Mouse (Mus musculus): ENCODE measurements around the gene Sertad3. TPM values are rescaled to one million over a fixed set of nuclear protein-coding genes. Genes with fewer than 3 reads are reported as not detected.

Sertad3 gene
- total RNA-seq (2021): 10 to 100 TPM; 13.5 to 15.6 TPM
- long read RNA-seq, experiment 1, transcript Sertad3-201 (2 exons, 1,329 nt): major isoform, 28 of 39 reads
- long read RNA-seq, experiment 1, partial matches to known transcripts: 9 of 39 reads
- long read RNA-seq, experiment 1, other reads (novel, unspliced or antisense): 2 of 39 reads
- long read RNA-seq, experiment 2, transcript Sertad3-201 (2 exons, 1,329 nt): major isoform, 11 of 15 reads
- long read RNA-seq, experiment 2, partial matches to known transcripts: 0 of 15 reads
- long read RNA-seq, experiment 2, other reads (novel, unspliced or antisense): 4 of 15 reads

DNA sequence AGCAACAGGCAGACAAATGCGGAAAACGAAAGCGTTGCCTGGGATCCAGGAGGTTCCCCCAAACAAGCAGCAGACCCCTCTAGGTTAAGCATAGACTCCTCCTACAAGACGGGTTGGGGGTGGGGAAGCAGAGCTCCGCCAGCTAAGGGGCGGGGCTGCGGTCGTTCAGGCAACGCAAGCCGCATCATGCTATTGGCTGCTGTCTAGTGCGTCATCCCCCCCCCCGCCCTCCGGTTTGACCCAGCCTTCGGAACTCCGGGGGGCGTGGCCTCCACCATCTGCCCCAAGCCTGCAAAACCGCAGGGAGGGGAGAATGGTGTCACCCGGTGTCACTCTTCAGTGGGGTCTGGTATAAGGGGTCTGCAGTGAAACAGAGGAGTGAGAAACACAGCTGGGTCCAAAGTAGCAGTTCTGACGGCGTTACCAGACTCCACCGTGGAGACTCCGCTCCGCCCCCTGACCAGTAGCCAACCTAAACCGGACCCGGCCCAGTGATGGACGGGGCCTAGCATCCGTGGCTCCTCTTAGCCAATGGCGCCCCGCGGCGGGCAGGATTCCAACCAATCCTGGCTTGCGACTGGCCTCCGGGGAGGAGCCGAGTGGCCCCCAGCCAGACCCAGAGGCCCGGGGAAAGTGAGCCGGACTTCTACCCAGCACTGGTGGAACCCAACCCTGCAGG lies at the start of gene Sertad3:
Gene Sertad3 (plus strand): TSS at position 613 of the 679 bp plus-strand sequence.
- peak; percentile 100 for DNase-seq

DNA sequence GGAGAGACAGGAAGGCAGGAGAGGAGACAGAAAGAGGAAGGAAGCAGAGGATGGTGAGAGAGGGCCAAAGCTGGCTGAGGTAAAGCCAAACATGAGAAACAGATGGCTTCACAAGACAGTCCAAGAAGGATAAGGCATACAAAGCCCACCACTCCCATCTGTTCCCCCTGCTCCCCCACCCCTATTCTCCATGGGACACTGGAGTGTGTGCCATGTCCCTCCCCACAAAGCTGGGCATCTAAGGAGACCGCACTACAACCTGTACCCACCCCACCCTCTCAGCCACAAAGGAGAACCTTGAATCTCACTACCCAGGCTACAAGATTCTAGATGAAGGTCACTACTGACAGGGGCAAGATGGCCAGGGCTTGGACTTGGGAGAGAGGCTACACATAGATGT lies 46.2 kb upstream of the Sertad3 start:
- no peak for DNase-seq

DNA sequence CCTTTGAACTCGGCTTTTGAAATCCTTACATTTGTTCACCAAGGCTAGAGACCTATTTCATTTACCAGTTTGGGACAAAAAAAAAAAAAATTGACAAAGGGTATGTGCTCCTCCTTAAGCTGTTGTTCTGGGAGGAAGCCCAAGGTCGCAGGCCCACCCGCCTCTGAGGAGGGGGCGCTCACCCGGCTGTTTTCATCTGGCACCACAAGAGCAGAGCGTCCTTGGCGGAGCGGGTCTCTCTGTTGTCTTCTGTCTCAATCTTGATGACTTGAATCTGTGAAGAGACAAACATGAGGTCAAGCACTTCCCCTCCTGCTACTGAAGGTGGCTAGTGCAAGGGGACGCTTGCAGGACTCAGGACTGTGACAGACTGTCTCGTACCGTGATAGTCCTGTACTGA lies 45.6 kb upstream of the Sertad3 start:
- no peak for DNase-seq

DNA sequence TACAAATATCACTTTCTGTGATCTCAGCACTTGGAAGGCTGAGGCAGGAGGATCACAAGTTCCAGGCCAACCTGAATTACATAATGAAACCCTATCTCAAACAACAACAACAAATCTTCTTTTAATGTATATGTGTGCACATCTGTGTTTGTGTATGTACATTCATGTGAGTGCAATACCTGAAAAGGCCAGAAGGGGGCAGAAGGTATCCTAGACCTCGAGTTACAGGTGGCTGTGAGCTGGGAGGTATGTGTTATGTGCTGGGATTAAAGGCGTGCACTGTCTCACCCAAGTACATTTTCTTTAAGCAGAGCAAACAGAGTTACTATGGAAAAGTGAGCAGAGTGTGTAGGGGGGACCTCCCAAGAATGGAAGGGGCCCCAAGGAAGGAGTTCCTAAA lies 44.4 kb upstream of the Sertad3 start:
- DNase-seq: no peak

DNA sequence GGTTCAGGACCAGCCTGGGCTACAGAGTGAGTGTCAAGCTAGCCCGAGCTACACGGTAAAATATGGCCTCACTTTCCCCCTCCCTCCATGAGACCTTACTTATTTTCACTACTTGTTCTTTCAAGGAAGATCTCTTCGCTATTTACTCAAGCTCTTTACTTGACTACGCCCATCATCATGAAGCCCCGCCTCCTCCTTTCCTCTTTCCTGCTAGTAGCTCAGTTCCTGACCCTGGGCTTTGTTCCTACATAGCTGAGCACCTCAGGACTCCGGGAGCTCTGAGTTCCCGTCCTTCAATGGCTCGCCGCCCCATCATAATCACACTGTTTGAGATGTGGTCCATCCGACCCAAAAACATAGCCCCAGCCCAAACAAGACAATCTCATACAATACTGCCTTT lies 40.2 kb upstream of the Sertad3 start:
- DNase-seq: no peak

DNA sequence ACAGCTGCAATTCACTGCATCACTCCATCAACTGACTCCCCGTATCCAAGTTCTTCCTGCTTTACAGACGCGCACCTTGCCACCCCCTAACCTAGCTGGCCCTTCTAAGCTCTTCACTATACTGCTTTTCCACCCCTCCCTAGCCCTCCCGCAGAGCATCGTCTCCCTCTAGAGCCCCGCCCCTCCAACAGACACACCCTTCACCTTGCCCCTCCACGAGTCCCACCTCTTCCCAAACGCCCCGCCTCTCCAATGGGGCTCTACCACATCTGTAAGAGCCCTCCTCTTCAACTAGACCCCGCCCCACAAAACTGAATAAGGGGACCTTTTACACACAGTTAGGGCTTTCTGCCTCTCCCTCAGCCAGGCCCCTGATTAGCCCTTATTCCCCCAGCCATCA lies 39.8 kb upstream of the Sertad3 start:
- DNase-seq: no peak

DNA sequence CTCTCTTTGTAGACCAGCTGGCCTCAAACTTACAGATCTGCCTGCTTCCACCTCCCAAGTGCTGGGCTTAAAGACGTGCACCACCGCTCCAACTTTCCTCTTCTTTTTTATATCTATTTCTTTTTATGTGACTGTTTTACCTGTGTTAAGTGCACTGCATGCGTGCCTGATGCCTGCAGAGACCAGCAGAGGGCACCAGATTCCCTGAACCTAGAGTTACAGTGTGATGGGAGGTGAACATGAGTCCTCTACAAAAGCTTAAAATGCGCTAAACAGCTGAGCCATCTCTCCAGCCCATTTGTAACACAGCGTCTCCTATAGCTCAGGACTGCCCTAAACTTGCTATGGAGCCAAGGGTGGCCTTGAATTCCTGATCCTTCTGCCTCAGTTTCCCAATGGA lies 36.0 kb upstream of the Sertad3 start:
- peak; percentile 29 for DNase-seq

DNA sequence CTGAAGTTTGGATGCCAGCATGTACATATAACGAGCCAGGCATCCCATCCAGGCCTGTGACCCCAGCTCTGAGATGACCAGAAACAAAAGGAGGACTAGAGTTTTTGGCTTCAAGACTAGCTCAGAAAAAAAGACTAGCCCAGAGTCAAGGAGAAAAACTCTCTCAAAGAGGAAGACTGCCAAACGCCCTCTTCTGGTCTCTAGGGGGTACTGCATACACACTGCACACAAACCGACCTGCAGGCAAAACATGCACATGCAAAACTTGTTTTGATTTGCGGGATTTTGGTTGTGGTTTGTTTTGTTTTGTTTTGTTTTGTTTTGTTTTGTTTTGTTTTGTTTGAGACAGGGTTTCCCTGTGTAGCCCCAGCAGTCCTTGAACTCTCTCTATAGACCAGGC lies 33.6 kb upstream of the Sertad3 start:
- DNase-seq: no peak

DNA sequence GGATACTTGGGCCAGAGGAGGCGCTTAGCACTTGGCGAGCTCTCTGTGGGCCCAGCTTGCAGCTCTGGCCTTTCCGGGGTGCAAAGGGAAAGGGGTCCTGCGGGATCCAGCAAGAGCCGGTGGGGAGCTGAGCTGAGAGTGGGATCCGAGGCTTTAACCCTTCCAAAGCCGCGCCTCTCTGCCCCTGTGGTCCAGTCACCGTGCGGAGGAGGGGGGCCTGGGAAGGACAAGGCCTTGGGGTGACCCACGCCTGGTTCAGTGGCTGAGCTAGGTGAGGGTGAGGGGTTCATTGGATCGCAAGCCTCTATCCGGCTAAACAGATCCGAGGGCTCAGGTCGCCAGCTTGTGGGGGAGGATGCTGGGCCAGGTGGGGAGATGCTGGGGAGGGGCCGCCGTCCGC lies 27.5 kb upstream of the Sertad3 start:
- DNase-seq: no peak

DNA sequence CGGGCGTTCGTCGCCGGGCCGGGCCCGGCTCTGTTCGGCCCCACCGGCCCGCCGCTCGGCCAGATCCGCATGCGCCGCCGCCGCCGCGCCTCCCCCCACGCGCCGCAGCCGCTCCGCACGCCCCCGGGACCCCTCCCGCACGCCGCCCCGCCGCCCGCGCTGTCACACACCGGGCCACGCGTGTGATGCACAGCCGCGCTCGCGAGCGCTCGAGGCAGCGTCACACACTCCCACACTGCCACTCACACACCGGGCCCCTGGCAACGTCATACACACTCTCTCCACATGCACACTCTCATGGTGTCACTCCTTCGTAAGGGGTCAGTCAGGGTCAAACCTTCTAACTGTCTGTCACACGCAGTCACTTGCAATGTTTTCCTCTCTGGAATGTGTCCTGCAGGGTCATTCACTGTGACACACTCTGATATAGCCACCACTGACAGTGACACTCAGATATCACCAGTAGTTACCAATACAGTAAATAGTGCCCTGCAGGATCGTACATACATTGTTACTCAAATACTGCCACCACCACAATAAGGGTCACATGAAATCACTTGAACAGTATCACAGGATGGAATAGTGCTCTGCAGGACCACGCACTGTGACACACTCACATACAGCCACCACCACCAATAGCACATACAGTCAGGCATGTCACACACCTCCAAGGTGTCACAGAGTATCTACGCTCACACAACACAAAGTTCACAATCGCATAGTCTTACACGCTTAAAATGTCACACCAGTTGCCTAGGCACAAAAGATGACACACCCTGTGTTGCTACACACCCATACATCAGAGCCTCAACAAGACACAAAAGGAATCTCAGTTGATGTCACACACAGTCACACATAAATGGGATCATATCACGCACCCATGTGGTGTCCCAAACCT lies 26.8 kb upstream of the Sertad3 start:
- peak; percentile 34 for DNase-seq

DNA sequence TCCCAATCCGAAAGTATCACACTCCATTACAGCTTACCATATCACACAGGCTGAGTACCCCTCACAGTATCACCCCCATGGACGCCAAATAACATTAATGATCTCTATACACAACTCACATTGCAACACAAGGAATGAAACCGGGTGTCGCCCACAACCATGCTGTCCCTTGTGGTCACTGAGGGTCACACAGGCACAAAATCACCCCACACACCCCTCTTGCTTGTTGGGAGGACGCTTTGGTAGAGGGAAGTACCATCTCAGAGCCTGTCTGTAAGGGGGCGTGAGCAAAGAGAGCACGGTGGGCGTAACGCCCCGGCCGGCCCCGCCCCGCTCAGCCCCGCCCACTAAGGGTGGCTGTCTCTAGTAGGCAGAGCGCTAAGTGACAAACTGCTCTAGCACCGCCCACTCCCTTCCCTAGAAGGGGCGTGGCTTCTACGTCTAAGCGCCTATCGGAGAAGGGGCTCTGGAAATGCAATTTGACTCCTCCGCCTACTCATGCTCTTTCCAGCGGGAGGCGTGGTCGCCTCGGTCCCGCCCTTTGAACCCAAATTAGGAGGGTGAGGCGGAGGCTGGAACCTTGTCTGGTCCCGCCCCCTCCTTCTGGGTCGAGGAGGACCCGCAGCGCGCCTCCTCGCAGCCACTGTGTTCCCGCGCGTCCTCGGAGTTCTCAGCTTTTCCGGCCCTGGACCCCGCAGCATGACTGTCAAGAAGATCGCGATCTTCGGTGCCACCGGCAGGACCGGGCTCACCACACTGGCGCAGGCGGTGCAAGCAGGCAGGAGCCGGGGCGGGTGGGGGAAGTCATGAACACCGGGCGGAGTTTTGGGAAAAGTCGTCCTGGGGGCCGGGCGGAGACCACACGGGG lies 25.9 kb upstream of the Sertad3 start, which contains the start of the genes Sptbn4 and Blvrb:
Gene Sptbn4 (minus strand): TSS at position 268 of the 868 bp plus-strand sequence.
Gene Blvrb (plus strand): TSS at position 560 of the 868 bp plus-strand sequence.
- DNase-seq: peak; percentile 98

DNA sequence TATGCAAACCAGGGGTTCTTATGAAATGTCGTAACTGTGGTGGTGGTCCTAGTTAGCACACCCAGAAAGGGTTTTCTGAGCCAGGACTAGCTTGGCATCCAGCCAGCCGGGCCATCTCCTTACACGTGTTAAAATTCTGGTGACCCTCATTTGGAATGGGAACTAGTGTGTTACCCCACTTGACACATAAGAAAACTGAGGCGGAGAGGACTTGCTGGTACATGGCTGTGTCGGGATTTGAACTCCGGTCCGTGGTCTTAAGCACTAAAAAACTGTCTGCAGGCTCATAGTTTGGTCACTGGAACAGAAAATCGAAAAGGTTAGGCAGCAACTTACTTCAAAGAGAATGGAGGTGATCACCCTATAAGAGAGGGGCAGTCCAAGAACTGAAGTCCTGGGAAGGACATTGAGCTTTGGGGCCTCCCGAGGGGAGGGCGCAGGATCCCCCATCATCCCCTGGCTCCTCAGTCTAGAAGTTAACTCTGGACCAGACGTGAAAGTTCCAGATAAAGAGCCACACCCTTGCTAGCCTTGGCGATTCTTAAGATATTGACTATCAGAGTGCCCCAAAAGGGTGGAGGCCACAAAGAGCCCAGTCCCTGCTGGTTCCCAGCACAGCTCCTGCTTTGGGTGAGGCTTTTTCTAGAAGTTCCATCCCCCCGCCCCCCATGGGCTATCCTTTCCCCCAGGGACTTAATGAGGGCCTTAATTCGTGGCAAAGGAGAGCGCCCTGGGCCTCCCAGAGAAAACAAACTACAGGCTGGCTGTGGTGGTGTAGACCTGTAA lies 25.0 kb upstream of the Sertad3 start:
- DNase-seq: peak; percentile 23

DNA sequence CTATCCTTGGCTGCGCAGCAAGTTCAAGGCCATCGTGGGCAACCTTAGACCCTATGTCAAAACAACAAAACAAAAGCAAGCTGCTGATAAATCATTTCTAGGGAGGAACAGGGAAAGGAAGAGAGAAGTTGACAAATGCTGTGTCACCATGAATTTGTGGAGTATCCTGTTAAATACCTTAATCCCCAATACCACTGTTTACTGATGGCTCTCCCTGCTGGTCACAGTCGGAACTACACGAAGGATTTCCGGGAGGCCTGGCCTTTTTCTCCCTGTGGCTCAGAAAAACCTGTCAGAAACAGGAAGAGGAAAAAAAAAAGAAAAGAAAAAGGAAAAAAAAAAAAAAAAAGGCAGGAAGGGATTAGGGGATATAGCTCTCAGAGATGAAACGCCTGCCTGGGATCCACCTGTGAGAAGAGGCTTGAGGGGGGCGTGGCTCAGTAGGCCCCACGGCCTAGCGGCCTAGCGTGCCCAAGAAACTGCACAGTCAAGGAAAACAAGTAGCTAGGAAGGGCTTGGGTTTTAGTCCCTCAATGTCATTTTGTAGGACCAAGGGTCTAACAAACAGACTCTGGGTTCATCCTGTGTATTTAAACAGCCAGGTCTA lies 24.2 kb upstream of the Sertad3 start:
- peak; percentile 83 for DNase-seq

DNA sequence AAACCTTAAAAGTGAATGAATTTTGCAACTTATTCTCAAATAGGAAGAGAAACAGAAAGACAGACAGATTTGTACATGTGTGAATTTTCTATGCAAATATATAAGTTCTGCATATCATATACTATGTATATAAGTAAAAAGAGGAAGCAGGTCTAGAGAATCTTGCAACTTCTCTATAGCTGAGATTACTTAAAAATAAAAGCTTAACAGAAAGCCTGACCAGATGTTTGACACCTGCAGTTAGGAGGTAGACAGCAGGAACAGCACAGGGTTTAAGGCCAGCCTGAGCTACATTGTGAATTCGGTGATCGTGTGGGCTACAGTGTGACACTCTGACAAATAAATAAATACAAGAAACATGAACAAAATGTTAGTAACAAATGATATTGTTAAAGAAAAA lies 22.2 kb upstream of the Sertad3 start:
- no peak for DNase-seq

DNA sequence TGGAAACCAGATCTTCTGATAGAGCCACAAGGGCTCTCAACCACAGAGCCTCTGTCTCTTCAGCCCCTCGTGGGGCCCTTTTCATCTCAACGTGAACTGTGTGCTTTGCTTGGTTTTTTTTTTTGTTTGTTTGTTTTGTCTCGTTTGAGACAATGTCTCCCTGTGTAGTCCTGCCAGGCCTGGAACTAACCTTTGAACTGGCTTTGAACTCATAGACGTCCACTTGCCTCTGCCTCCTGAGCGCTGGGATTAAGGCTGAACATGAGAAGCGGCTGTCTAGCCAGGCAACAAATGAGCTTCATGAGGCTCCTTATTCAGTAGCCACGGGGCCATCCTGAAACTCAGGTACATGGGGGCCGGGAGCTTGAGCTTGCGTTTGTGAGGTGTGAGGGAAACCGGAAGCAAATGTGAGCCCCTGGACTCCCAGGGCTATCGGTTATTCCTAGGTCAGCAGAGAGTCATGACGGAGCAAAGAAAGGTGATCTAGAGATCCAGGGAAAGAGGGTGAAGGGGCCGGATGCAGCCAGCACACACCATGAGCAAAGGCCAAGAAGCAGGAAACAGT lies 21.3 kb upstream of the Sertad3 start:
- no peak for DNase-seq

DNA sequence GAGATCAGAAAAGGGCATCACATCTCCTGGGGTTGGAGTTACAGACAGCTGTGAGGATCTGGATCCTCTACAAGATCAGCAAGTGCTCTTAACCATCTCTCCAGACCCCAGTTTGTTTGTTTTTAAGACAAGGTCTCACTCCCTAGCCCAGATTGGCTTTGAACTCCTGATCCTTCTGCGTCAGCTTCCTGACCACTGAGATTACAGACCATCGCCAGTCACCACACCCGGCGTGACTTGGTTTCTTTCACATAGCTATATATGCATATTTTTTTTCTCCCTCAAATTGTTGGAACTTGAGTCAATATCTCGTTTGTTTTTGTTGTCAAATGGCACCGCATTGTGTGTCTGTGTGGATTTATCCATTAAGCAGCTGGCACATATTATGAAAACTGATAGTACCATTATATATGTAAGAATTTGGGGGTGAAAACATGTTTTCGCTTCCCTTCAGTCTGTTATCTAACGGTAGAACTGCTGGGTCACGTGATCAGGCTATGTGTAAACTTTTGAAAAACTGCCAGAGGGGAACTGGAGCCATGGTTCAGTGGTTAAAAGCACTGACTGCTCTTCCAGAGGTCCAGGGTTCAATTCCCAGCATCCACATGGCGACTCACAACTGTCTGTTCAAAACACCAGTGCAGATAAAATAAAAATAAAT lies 19.0 kb upstream of the Sertad3 start:
- no peak for DNase-seq

DNA sequence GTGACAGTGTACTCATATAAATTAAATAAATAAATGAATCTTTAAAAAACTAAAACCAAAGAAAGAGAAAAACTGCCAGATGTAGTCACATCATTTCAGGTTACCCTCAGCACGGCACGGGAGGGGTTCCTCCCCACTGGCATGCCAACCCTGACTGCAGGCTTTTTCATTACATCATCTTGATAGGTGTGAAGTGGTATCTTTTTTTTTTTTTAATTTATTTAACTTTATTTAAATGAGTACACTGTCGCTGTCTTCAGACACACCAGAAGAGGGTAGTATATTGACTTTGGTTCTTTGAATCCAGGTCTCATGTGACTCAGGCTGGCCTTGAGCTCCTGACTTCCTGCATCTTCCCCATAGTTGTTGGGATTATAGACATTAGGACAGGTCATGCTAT lies 18.3 kb upstream of the Sertad3 start:
- no peak for DNase-seq

DNA sequence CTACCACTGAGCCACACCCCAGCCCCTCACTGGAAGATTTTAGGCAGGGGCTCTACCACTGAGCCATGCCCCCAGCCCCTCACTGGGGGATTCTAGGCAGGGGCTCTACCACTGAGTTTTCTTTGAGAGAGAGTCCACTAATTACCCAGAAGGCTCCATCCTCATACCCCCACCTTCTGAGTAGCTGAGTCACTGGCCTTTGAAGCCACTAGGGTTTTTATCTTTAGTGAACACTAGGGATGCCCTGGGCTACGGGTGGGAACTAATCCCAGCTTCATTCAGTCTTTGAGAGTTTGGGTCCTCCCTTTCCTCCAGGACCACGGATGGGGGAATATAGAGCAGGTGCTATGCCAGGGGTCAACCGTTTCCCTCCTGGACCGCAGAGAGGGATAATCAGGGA lies 15.0 kb upstream of the Sertad3 start:
- DNase-seq: no peak

DNA sequence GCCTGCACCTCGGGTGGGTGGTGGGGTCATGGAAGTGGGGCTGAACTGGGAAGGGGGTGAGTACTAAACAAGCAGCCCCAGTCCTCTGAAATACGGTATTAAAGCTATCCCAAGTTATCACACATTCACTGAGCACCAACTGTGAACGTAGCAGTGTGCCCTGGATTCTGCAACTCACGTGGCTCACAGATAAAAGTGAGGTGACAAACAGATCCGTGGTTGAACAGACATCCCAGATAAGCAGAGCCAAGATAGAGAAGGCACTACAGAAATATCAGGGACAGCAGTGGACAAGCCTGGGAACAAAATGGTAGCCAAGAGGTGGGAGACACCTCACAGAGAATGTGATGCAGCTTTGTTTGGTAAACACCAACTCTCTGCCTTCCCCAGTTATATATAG lies 13.9 kb upstream of the Sertad3 start:
- DNase-seq: no peak

DNA sequence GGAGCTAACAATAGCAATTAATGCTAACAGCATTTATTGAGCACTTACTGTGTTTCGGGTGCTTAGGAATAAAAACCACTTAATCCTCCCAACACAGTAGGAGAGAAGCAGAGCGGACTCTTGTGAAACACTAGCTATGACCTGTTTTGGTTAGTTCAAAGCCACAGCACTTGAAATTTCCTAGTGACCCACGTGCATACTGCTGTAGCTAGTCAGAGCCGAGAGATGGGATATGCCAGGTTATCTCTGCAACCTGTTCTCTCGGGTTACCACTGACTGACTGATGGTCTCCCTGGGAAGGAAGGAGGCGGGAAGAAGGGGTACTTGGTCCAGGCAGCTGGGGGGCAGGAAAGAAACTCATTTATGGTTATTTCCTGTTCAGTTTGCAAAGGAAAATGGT lies 13.1 kb upstream of the Sertad3 start:
- no peak for DNase-seq

Measured in adrenal gland, postnatal 10 days (tissue).